Mouse (Mus musculus) gastrocnemius, adult 18-20 months (tissue): ENCODE data around the gene Suco. TPM values are rescaled to one million over a fixed set of nuclear protein-coding genes. Genes with fewer than 3 reads are reported as not detected.

ENCODE experiments used
- DNase-seq: peaks from one replicate; pipeline ENCODE4 v3.0.0; 2021; ENCODE audit warnings: low spot score
- total RNA-seq, 2 experiments: library from RNA; stranded (reverse); gene quantifications; 2 replicates each; pipeline ENCODE4 v1.2.3; 2021

Gene Suco
- total RNA-seq, 2 experiments from 2014 or later = 9.3 to 9.4 TPM

GRCm38 (mm10) chr1:161792687-161792969 is 83.9 kb downstream of the Suco start:
- DNase-seq = no peak

- no peak for DNase-seq
These were observed 84.4 kb downstream of the Suco start for GRCm38 (mm10) chr1:161791854-161792686.

- DNase-seq = no peak
These were observed 88.1 kb downstream of the Suco start, which contains the start of gene Fasl for GRCm38 (mm10) chr1:161788339-161788738. TSS of gene Fasl (minus strand) at chr1:161788495.

GRCm38 (mm10) chr1:161782725-161783124 is 93.8 kb downstream of the Suco start:
- no peak for DNase-seq

GRCm38 (mm10) chr1:161781594-161781993 is 94.9 kb downstream of the Suco start:
- DNase-seq = no peak

GRCm38 (mm10) chr1:161779057-161779456 is 97.4 kb downstream of the Suco start:
- no peak for DNase-seq

- no peak for DNase-seq
These were observed 101.3 kb downstream of the Suco start for GRCm38 (mm10) chr1:161775151-161775550.

- no peak for DNase-seq
These were observed 105.2 kb downstream of the Suco start for GRCm38 (mm10) chr1:161771293-161771692.

GRCm38 (mm10) chr1:161769329-161769728 is 107.2 kb downstream of the Suco start:
- DNase-seq = no peak

GRCm38 (mm10) chr1:161767101-161767524 is 109.4 kb downstream of the Suco start:
- DNase-seq = no peak

- DNase-seq = no peak
These were observed 109.8 kb downstream of the Suco start for GRCm38 (mm10) chr1:161766656-161767055.

Other genes with a start within 250 kb of the Suco start
- gene Fasl, start 88.2 kb downstream of the Suco start, total RNA-seq = not detected
- gene Pigc, start 92.5 kb upstream of the Suco start, total RNA-seq = 10 to 100 TPM; 12.1 to 16.0 TPM
- gene 4930558K02Rik, start 103.0 kb upstream of the Suco start, total RNA-seq = not detected